ENCODE assay signal across 8 mouse cellular contexts in the genomic region with DNA sequence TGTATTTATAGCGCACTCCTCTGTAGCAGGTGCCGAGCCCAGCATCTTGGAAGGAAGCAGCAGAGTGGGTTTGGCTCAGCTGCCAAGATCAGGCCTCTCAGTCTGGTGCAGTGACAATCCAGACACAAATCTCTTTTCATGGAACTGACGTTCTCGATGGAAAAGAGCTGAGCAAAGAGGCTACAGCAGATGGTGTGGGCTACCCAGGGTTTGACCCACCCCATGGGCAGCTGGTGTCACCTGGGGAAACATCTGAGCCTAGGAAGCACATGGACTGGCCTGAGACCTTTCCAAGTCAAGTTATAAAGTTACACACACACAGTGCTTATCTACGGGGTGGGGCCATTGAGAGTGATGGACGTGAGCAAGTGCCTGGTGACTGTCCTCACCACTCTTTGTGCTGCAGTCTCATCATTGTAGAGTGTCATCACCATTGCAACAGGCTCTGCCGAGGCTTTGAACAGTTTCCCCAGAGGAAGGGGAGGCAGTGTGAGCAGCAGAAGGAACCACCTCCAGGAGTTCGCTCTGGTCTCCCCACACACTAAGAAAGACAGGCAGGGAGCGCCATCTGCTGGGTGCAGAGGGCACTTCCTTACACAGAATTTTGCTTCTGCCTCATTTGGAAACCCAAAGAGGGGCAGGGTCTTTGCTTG. TPM values are rescaled to one million over a fixed set of nuclear protein-coding genes. Genes with fewer than 3 reads are reported as not detected.
DNase-seq lines count a peak whose midpoint lies in the region; ATAC-seq lines count a peak whose summit lies in the region.

No protein-coding gene starts in this region.

- peak; percentile 70 for ATAC-seq in intestine, embryonic 14.5 days (replicated peaks; ENCODE audit: low FRiP score, low TSS enrichment, low read depth)

- peaks cover 15% of the 10 kb centered on the region; the same call in 1 of the 2 replicates for H3K4me1 ChIP-seq in intestine, embryonic 14.5 days (replicated peaks; ENCODE audit: control insufficient read depth, insufficient read depth, low read length)

- no peaks in the 10 kb centered on the region for H3K9me3 ChIP-seq in intestine, embryonic 14.5 days (ENCODE audit: control insufficient read depth, low read length)

- DNase-seq in adrenal gland, adult 18-20 months (ENCODE audit: low spot score in 2 of 2): peak; percentile 77 to 87
- DNase-seq in embryo, embryonic 11 days: peak; percentile 86
- DNase-seq in gastrocnemius, postnatal 36 days: peak; percentile 68 to 78
- peak; percentile 96 for DNase-seq in intestine, embryonic 14.5 days (ENCODE audit: low spot score)
- DNase-seq in left cerebral cortex, postnatal 14 days (ENCODE audit: low spot score in 2 of 2): peak; percentile 86 to 88
- DNase-seq in mesoderm, embryonic 11.5 days (ENCODE audit: low read depth, low spot score): peak; percentile 87
- DNase-seq in right cerebral cortex, postnatal 25 days: peak; percentile 79
- peak; percentile 75 to 79 for DNase-seq in urinary bladder, postnatal 36 days (ENCODE audit: low spot score in 2 of 2)

- H3K27ac ChIP-seq in intestine, embryonic 14.5 days (ENCODE audit: low read depth): no peak overlapping the region

- peaks cover 20% of the 10 kb centered on the region for H3K36me3 ChIP-seq in intestine, embryonic 14.5 days (ENCODE audit: control insufficient read depth, insufficient read depth, low read length)

- whole genome bisulfite sequencing in intestine, embryonic 14.5 days: 41% methylated on average over 9 of the region's 9 CpGs

- H3K27me3 ChIP-seq in intestine, embryonic 14.5 days (replicated peaks; ENCODE audit: control insufficient read depth, insufficient read depth, low read length): no peaks in the 10 kb centered on the region

- intact Hi-C loops in gastrocnemius, postnatal 36 days (cut with DNase I): loop anchor here (2.0 kb wide), 3 partner anchors 60 to 116 kb away; partner anchors contain the start of genes Pkig, Serinc3 and Ttpal
- intact Hi-C loops in left cerebral cortex, postnatal 14 days (cut with DNase I): loop anchor here (2.0 to 10.0 kb wide), 4 partner anchors 42 to 184 kb away; partner anchors contain the start of genes Pkig and Ttpal

- no peak overlapping the region for H3K4me3 ChIP-seq in intestine, embryonic 14.5 days (ENCODE audit: low read depth, low read length)

- no peak overlapping the region for H3K9ac ChIP-seq in intestine, embryonic 14.5 days (ENCODE audit: low read length)

- H3K4me2 ChIP-seq in intestine, embryonic 14.5 days (ENCODE audit: low read length): no peak overlapping the region

RNA-seq across cellular contexts. Expression of gene Ada, which starts 31.0 kb away (rescaled TPM):
- 1 to 10 TPM; 2.9 to 3.5 TPM for total RNA-seq in adrenal gland, adult 18-20 months (2021)
- under 1 TPM; 0.25 to 0.79 TPM for total RNA-seq in gastrocnemius, postnatal 36 days (2021)
- polyA plus RNA-seq in intestine, embryonic 14.5 days (2014; fragmentation: Nextera tagmentation; extraction: Ambion mirVana): 8.4 and 9.1 TPM in 2 replicates
- 1 to 10 TPM in 1 of 2 experiments, under 1 TPM in 1; 0.94 to 2.0 TPM for total RNA-seq in left cerebral cortex, postnatal 14 days (2021)
